Mouse (Mus musculus) gastrocnemius, adult 8-10 months (tissue): ENCODE data around the gene Gna13. TPM values are rescaled to one million over a fixed set of nuclear protein-coding genes. Genes with fewer than 3 reads are reported as not detected.
A peak's percentile ranks its signal among the peaks of the same experiment; 100 is the strongest.
"Not testable (repeated sequence)": the region's sequence is repeated elsewhere in the genome, so short reads cannot be mapped to it uniquely, and the experiment has no call there.

ENCODE experiments used
- DNase-seq, 2 experiments: peaks; one replicate each; pipeline ENCODE4 v3.0.0; 2022; ENCODE audit warnings: low spot score in 2 of 2
- total RNA-seq, 4 experiments: library from RNA; stranded (reverse); gene quantifications; 2 replicates each; pipeline ENCODE4 v1.2.4; 2022

Gna13 gene
- 10 to 100 TPM; 23.3 to 30.3 (median 28.4) TPM for total RNA-seq

- peak; percentile 83 to 91 for DNase-seq
Observed at GRCm38 (mm10) chr11:109362463-109363190, at the start of gene Gna13. Gene Gna13, plus strand, starts transcription at chr11:109362831.

DNA sequence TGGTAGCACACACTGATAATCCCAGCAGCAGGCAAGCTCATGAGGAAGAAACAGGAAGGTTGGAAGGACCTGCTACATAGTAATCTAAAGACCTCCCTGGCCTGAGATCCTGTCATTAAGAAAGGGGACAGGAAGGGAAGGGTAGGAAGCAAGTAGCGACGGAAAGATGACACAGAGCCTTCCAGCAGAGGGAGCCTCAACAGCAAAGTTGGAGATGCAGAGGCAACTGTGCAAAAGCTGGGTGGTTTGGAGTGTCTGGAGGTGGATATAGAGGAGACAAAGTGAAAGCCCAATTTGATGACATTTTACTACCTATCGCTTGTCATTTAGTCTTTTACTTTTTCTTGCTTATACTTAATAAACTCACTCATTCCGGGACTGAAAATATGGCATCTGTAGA, 45.7 kb upstream of the Gna13 start:
- no peak for DNase-seq

- no peak for DNase-seq
Observed at GRCm38 (mm10) chr11:109319471-109319870, 43.2 kb upstream of the Gna13 start.

DNA sequence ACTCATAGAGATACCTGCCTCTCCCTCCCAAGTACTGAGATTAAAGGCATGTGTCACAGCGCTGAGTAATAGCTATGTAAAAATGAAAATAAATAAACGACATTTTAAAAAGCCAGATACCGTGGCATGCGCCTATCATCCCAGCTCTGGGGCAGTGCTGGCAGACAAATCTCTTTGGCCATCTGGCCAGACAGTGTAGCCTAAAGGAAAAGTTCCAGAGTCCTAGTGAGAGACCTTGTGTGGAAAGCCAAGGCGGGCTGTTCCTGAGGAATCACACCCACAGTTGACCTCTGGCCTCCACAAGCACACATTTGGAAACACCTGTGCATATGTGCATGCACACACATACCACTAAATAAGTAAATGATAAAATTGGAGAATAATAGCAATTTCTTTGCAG, 42.7 kb upstream of the Gna13 start:
- no peak for DNase-seq

DNA sequence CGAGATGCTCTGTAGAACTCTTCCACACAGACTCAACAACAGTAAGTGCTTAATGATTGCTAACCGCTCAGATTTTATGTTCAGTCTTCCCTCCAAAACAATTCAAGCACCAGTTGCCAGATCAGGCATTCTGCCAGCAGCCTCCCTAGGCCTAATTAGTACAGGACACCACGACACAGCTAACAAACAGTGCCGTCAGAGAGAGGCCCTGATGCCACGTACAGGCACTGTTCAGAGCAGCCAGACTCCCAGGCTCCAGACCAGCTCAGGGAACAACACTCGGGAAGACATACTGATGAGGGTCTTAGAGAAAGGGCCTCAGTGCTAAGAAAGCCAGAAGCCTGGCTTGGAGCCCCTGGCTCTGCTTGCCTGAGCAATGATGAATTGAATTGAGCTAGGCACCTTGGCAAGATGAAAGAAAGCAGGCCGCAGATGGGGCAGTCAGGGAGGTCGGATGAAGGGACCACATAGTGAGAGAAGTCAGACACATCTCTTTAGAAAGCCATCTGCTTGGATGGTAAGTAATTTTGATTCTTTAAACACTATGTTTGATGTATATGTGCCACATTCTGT, 42.2 kb upstream of the Gna13 start:
- DNase-seq: no peak

DNA sequence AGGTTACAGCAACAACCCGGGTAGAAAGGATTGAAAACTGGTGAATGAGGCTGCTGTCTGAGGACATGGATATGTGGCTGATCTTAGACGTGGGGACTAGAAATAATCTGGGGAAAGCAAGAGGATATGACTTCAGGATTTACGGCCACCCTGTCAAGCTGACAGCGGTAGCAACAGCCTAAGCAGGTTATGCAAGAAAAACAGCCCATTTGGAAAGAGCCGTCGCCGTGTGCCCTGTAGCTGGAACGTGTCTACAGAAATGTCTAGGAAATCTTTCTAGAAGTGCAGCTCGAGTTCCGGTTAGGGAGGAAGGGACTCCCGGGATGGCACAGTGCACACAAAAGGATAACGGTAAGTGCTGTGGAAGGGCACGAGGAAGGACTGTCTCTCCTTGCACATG, 36.4 kb upstream of the Gna13 start:
- DNase-seq: no peak

DNA sequence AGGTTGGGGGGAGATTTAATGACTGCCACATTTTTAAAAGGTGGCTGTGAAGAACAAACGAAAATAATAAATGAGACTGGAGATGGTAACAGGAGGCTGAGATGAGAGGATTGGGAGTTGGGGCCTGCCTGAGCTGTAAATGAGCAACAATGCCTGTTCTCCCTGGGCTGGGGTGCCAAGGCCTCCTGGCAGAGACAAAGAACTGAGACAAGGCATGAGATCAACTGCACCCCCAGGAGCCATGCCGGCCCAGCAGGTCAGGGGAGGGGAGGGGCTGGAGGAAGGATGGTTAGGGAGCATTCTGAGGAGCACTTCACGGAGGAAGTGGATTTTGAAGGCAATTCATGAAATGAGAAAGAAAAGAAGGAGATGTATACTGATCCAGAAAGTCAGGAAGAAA, 35.2 kb upstream of the Gna13 start:
- no peak for DNase-seq

DNA sequence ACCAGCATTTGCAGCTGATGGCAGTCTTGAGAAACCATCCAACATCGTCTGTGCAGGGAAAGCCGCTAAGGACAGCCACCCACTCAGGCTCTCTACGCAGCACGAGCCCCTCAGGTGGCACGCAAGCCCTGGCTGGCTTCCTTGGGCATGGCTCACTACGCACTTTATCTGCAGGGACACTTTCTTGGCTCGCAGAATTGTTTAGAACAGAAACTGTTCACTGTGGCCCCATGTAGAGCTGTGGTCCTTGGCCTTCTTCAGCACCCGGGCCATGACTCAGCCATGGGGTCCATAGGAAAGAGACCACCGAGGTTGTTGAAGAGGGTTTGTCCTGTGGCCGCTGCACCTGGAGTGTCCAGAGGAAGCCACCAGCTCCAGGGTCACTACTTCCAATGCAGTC, 34.7 kb upstream of the Gna13 start:
- DNase-seq: no peak

- no peak for DNase-seq
Observed at GRCm38 (mm10) chr11:109329331-109329730, 33.3 kb upstream of the Gna13 start.

DNA sequence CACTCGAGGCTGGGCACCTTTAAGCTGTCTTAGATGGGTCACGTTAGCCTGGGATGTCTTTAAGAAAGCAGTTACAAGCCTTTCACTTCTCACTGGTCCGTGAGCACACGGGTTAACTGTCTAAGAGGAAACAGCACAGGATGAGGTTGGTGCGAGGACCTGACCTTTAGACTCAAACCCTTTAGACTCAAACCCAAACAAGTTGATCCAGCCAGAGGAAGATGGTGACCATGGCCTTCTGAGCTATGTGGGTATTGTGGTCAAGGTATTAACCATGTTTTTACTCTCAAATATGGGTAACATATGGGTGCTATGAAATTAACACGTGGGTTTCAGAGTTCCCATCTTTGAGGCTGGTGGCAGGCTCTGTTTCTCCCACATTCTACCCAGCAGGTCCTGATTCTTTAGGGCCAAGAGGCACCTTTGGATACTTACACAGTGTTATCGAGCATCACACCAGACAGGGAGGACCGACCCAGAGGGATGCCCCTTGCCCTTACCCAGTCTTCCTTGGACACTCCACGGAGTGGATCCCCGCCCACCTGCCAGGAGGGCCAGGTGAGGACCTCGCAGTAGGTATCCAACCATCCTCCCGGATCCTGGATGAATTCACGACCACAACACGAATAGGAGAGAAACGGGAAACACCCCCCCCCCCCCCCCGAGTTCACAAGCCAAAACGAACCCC, 31.8 kb upstream of the Gna13 start:
- DNase-seq: no peak

- peak; percentile 92 to 94 for DNase-seq
Observed at GRCm38 (mm10) chr11:109331424-109331824, 31.2 kb upstream of the Gna13 start.

DNA sequence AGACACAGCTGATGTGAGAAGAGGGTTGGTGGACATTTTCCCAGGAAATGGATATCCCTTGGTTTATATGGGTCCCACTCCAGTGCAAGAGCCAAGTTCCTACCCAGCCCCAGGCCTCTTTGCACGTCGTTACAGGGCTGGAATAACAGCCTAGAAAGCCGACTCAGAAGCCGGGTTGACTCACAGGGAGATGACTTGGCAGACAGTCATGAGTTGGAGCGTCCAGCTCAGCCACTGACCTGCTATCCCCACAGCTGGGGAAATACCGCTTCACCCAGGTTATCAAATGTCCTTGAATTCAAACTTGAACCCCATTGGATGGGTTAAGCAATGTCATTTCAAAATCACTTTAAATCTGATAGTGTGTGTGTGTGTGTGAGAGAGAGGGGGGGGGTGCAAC, 29.9 kb upstream of the Gna13 start:
- peak; percentile 51 to 63 for DNase-seq

DNA sequence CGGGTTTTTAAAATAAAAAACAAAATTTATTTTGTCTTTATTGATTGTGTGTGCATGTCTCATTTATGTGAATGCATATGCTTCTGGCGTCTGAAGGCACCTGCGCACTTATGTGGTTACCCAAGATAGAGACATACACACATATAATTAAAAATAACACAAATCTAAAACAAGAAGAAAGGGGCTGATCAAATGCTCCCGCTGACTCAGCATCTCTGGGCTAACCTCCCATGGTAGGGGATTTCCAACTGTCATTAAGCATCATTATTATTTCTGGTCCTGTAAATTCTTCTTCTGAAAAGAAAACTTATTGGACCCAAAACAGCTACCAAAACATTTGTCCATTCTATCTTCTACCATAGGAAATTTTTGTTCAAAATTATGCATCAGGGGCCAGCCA, 27.9 kb upstream of the Gna13 start:
- no peak for DNase-seq

GRCm38 (mm10) chr11:109335890-109336289, 26.7 kb upstream of the Gna13 start:
- DNase-seq: no peak

GRCm38 (mm10) chr11:109339155-109339938, 23.3 kb upstream of the Gna13 start:
- DNase-seq: no peak

DNA sequence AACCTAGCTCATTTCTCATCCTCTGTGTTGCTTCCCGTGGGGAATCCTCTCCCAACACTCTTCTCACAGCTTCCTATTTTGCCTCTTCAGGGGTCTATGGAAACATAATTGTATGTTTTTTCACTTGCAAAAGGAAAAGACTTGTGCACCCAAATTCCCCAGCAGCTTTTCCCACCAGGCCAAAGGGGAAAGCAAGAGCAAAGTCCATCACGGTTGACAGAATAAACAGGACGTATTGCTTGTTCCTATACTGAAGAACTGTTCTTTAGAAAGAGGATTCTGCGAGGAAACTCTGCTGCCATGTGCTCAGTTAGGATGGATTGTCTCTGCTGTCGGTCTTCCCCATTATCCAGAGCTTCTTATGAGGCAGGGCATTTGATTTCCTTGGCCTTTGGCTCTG, 22.1 kb upstream of the Gna13 start:
- no peak for DNase-seq

DNA sequence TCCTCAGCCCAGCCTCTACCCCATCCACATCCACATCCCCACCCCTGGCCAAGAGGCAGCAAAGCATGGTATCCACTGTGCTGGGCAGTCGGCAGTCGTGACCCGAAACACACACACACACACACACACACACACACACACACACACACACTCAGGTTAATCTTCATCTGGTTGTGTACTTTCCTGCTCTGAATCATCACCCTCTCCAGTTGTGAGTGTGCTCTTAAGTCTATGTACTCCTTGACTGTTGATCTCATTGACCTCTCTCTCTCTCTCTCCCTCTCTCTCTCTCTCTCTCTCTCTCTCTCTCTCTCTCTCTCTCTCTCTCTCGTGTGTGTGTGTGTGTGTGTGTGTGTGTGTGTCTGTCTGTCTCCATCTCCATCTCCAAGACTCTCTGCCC, 20.0 kb upstream of the Gna13 start:
- DNase-seq: not testable (repeated sequence)

DNA sequence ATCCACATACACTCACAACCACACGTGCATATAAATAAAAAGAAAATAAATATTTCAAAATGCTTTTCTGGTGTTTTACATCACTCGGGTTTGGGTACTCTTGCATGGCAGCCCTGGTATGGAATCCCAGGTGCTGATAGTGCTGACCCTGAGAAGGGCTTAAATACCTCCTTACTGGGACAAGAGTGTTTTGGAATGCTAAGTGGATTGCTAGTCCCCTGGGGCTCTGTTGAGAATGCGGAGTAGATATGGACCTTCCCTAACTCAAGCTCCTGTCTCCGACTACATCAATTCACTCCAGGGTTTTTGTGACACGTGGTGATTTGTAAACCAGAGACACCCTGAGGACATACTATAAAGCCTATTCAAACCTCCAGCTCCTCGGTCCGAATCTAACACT, 19.1 kb upstream of the Gna13 start:
- no peak for DNase-seq

- no peak for DNase-seq
Observed at GRCm38 (mm10) chr11:109343991-109344599, 18.5 kb upstream of the Gna13 start.

GRCm38 (mm10) chr11:109347242-109347959, 15.2 kb upstream of the Gna13 start:
- DNase-seq: peak; percentile 77 to 87

- DNase-seq: no peak
Observed at GRCm38 (mm10) chr11:109348408-109348807, 14.2 kb upstream of the Gna13 start.
